Mouse (Mus musculus) lung, postnatal 25 days (tissue): ENCODE data around the gene Itpr1.

ENCODE experiments used
- DNase-seq: peaks from one replicate; pipeline ENCODE4 v3.0.0; 2022; ENCODE audit warnings: low spot score

The Itpr1 gene

DNA sequence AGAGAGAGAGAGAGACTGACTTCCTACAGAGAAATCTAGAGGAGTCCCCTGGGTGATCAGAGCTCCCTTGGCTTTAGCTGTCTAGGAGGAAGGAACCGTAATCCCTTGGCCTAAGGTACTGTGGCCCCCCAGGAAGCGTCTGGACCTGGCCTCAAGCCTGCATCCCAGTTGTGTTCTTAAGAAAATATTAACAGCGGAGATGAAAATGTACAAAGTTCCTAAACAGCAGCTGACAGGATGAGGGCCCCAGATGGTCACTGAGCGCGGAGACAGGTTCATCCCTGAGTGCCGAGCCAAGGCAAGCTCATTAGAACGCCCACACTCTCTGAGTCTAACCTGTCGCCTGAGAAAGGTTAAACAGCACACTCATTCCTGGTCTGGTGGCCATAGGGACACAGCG is 300.1 kb downstream of the Itpr1 start:
- no peak for DNase-seq

- no peak for DNase-seq
These were observed 303.4 kb downstream of the Itpr1 start for GRCm38 (mm10) chr6:108516248-108516647.

GRCm38 (mm10) chr6:108517241-108517981 is 304.5 kb downstream of the Itpr1 start:
- DNase-seq, result peak; percentile 38

DNA sequence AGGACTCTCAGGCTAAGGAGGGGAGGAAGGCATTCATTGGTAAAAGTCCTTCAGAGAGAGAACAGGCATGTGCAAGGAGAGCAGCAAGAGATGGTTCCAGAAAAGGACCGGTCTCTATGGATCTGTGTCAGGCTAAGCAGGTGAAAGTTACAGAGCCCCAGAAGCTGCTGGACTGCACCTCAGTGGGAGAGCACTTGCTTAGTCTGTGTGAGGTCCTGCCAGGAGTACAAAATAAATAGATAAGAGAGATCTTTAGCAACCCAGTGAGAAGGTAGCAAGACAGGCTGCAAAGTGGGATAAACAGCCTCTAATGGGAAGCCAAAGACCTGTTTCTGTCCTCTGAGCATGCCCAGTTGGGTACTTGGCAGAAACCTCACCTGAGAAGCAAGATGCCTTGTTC is 305.1 kb downstream of the Itpr1 start:
- no peak for DNase-seq

DNA sequence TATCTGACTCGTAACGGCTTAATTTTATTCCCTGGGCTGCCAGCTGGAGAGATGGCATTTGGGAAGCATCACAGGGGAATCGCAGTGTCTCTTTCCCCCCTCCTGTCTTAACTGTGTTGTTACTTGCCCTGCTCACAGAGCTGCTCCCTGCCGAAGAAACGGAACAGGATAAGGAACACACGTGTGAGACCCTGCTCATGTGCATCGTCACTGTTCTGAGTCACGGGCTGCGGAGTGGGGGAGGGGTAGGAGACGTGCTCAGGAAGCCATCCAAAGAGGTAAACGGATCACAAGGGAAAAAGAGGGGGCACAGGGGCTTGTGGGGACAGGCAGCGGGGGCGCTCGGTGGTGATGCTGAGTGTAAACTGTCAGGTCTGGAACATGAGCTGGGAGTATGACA is 305.7 kb downstream of the Itpr1 start:
- DNase-seq, result no peak

DNA sequence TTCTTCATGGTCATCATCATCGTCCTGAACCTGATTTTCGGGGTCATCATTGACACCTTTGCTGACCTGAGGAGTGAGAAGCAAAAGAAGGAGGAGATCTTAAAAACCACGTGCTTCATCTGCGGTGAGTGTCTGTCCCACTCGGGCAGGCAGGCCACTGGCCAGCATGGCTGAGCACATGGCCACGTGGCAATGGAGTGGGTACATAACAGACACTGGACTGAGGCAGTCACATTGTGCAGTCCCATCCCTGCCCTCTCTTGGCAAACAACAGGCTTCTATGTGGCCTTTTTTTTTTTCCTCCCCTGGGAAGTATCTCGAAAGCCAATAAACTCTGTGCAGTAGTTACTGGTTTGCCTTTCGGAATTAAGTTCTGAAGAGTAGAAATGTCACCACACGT is 306.4 kb downstream of the Itpr1 start:
- DNase-seq, result no peak

- no peak for DNase-seq
These were observed 311.2 kb downstream of the Itpr1 start for GRCm38 (mm10) chr6:108523956-108524616.

- DNase-seq, result no peak
These were observed 311.7 kb downstream of the Itpr1 start for GRCm38 (mm10) chr6:108524617-108525010.

- no peak for DNase-seq
These were observed 314.7 kb downstream of the Itpr1 start for GRCm38 (mm10) chr6:108527560-108527959.

DNA sequence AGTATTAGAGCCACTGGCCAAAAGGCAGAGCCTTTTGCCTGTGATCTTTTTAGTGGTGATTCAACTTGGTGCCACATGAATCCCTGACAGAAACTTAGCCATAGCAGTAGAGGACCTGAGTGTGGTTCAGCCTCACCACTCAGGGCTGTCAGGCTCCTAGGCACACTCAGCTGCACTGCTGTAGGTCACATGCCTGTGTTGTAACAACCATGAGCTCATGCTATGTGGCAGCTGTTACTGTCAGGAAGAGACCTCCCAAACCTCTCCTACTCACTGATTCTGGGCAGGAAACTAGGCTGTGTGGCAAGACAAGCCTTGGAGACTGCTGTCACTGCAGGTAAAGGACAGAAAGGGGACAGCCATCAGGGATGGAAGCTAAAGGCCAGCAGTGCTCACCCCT is 315.1 kb downstream of the Itpr1 start:
- peak; percentile 68 for DNase-seq

DNA sequence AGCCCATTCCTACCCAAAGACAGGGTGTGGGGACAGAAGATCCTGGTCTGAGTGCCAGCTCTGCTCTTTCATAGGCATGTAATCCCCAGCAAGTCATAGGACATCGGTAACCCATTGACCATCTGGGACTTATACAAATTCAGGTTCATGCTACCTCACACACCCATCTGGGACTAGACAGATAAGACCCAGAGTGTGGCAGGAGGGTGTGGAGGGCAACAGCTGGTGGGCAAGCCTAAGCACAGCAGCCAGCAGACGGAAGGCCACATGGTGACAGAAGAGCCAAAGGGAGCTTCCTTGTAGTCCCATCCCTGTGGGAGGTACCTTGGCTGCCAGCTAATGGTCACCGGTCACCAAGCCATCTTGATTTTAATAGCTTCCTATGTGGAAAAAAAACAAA is 316.3 kb downstream of the Itpr1 start:
- DNase-seq, result no peak

DNA sequence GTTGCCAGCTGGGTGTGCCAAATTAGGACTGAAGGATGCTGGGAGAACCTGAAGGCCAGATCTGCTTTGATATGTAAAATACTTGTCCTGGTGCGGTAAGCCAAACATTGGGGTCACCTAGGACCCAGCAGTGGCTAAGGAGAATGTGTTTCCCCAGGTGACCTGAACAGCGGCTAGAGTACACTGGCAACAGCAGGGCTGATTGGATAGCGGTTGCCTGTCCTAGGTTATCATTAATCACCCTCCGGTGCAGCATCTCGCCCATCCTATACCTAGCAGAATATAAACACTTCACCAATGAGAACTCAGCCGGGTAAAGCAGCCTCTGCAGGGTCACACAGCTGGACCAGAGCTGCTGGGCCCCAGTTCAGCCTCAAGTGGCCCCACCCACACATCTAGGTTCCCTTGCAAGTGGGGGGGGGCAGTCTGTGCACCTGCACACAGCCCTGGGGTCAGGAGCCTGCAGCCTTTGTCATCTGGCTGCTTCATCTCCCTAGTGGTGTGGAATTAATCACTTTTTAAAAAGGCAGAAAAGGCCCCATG is 318.0 kb downstream of the Itpr1 start:
- DNase-seq, result no peak

GRCm38 (mm10) chr6:108531324-108532311 is 318.7 kb downstream of the Itpr1 start:
- DNase-seq, result peak; percentile 79

DNA sequence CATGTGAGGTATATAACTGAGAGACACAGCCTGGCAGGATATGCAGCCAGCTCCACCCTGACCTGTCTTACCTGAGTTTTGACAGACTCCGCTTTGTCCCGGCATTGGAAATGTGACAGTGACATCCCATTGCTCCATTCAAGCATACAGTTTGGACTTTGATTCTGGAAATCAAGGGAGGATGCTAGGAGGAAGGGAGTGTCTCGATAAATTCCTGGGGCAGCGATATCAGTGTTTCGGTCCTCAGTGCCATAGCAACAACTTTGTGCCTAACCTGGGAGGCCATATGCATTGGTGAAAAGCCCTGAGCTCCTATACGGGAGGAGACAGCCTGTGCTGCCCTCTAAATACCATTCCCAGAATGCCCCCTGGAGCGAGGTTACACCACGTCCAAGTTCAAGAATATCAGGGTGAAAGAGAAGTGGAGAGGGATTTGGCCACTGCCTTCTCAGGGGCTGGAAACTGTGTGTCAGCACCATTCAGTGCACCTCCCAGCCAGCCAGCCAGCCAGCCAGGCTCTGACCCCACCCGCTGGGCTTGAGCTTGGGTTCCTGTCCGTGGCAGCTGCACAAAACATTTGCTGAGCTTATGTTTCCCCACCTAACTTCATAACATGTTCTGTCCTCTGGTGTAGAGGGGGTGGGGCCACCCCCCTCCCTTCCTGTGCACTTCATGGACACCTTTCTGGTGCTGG is 319.7 kb downstream of the Itpr1 start:
- DNase-seq, result peak; percentile 80

DNA sequence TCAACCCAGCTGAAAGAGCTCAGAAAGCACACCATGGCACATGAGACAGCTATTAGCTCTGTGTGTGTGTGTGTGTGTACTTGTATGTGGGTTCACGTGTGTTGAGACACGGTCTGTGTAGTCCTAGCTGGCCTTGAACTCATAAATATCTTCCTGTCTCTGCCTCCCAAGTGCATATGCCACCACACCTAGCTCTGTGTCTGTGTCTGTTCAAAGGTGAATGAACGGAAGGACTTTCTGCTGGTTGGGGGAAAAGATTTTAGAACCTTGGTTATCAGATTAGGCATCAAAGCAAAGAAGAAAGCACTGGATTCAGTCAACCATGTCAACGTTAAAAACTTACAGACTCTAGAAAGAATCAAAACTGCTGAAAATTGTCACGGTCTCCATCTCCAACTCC is 321.2 kb downstream of the Itpr1 start:
- no peak for DNase-seq

DNA sequence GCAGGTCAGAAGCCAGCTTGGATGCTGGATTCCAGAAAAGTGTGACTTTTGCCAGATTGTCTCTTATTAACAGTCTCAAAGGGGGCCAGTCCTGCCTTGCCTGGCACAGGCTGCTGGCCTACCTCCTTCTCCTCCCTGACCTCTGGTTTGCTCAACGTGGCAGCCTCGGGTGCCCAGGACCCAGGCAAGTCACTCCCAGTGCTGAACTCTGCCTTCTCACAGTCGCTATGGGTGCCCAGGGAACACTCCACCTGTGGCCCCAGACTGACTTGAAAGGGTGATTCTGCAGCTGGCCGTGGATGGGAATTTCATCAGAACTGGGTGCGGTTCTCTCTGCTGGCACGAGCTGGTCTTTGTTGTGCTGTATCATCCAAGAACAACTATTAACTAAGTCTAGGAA is 321.7 kb downstream of the Itpr1 start:
- DNase-seq, result peak; percentile 49

DNA sequence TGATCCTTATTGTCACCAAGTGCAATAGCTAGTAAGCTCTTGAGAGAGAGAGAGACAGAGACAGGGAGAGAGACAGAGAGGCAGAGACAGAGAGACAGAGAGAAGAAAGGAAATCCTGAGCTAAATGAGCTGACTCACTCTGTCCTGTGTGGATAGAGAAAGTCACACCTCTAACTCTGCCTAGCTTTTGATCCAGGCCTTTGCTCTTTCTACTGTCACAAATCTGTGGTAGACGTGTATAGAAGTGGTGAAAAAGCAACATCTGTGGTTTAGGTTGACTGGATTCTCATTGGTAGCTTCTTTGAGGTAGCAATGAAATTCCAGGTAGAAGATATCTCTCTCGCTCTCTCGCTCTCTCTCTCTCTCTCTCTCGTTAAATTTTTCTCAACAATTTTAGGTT is 322.4 kb downstream of the Itpr1 start:
- DNase-seq, result no peak

DNA sequence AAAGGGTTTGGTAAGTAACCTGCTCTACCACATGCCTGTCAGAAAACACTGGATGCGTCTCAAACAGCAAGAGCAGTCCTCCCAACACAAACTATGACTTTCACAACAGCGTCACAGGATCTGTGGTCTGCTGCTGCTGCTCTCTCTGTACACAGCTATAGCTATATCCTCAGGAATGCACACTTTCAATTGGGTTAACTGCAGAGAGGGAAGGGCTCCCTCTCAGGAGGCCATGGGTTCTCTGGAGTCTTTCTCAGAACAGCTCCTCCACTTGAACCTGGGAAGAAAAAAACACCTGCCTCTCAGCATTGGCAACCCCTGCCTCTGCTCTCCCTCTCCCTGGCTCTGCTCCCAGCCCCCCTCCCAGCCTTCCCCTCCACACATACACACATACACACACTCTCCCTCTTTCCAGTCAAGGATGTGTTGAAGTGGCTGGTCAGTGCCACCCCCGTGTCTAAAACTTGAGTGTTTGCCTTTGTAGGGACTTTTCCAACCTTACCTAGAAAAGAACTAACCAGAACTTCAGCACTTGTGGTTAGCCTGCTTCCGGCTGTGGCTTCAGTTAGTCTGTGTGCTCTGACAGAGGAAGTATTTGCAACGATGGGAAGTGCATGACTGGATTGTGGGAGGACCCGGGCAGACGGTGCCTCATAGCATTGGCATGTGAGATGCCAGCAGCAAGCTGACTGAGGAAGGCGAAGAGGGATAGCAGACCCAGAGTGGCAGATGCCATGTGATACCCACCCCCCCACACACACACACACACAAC is 323.8 kb downstream of the Itpr1 start:
- peak; percentile 86 for DNase-seq

- no peak for DNase-seq
These were observed 325.5 kb downstream of the Itpr1 start for GRCm38 (mm10) chr6:108538406-108538805.

DNA sequence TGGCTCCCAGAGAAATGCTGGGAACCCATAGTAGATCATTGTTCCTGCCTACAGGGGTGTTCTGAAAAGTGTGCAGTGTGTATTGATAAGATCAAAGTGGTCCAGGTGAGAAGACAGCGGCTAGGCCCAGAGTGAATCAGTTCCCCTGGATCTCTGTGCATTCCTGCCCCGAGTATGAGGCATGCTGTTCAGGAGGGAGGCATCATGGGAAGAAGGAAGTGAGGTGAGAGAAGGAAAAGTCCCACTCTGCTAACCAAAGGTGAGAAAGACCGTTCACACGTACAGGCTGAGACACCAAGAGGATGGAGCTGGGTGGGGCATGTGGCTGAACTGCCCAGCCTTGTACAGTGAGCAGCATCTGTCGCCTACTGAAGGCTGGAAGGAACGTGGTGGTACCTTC is 327.5 kb downstream of the Itpr1 start:
- DNase-seq, result no peak

DNA sequence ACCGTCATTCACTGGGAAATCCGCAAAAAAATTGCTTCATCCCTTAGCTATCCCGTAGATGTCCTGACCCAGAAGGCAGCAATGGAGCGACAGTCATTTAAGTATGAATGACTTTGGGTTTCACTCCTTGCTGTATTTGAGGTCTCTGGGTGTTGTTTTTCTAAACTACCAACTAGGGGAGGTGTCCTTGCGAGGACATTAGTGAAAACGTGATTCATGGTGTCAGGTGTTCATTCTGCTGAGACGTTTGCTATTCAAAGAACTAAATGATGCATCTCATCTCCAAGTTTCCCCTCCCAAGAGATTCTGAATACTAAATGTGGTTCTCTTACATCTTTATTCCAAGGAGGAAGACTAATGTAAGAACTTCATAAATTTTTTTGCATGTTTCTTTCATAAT is 332.0 kb downstream of the Itpr1 start:
- DNase-seq, result no peak
